Mouse (Mus musculus) cerebellum, adult 2 months (tissue): Measurements from ENCODE around the gene Ttc34.

Source experiments
- CTCF ChIP-seq: fragments of 200-500 bp; IDR thresholded peaks from 2 replicates; pipeline ENCODE4 v1.5.1; 2011; ENCODE audit warnings: low read depth, mild to moderate bottlenecking, control low read depth, low read length, moderate library complexity, borderline replicate concordance; ENCODE audit not compliant: insufficient read depth
- POLR2A ChIP-seq: fragments of 200-500 bp; IDR thresholded peaks from 2 replicates; pipeline ENCODE4 v1.6.1; 2011; ENCODE audit warnings: low read length, control low read depth, borderline replicate concordance; ENCODE audit not compliant: insufficient read depth

DNA sequence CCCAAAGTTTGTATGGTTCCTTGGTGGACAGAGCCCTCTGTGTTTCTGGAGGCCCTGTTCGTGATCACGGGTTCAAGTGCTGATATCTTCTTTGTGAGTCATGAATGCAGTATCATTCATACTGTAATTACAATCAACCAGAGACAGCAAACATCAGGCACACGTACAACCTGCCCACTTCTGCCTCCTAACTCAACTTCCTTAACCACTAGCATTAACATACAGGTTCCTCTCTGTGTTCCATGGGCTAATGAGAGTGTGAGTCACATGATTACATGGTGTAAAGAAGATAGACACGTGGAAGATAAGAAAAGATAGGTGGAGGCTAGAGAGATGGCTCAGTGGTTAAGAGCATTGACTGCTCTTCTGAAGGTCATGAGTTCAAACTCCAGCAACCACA is 79.4 kb downstream of the Ttc34 start:
- TF ChIP-seq CTCF: no peak
- no peak for TF ChIP-seq POLR2A
